Mouse (Mus musculus): ENCODE measurements around the gene Prg4. TPM values are rescaled to one million over a fixed set of nuclear protein-coding genes. Genes with fewer than 3 reads are reported as not detected.

Gene Prg4
- polyA plus RNA-seq, 1 experiment from 2014 or later = 0.71 TPM

- no peaks in the 10 kb centered on the region for H3K27me3 ChIP-seq (ENCODE audit: control insufficient read depth, insufficient read depth, low read length)
- no peaks in the 10 kb centered on the region for H3K9me3 ChIP-seq (ENCODE audit: control insufficient read depth, low read length)
- no peak overlapping the region for H3K9ac ChIP-seq (ENCODE audit: low read depth, low read length)
- H3K36me3 ChIP-seq (ENCODE audit: control insufficient read depth, insufficient read depth, low read length) = peaks cover 15% of the 10 kb centered on the region
- no peaks in the 10 kb centered on the region for H3K4me1 ChIP-seq (replicated peaks; ENCODE audit: control insufficient read depth, insufficient read depth, low read length)
- H3K27ac ChIP-seq (ENCODE audit: low read depth, low read length) = no peak overlapping the region
- H3K4me3 ChIP-seq (ENCODE audit: low read depth, low read length) = no peak overlapping the region
- H3K4me2 ChIP-seq (replicated peaks; ENCODE audit: low read depth, low read length) = no peak overlapping the region
- WGBS = 89% methylated on average over 3 of the region's 3 CpGs
- no peak for DNase-seq (ENCODE audit: low spot score)
- ATAC-seq (ENCODE audit: low FRiP score) = no peak
Measured at GRCm38 (mm10) chr1:150438641-150439040, 27.3 kb downstream of the Prg4 start.

- H3K9me3 ChIP-seq (ENCODE audit: control insufficient read depth, low read length) = no peaks in the 10 kb centered on the region
- H3K27me3 ChIP-seq (ENCODE audit: control insufficient read depth, insufficient read depth, low read length) = no peaks in the 10 kb centered on the region
- no peak for DNase-seq (ENCODE audit: low spot score)
- no peak overlapping the region for H3K4me3 ChIP-seq (ENCODE audit: low read depth, low read length)
- WGBS = 81% methylated on average over 3 of the region's 3 CpGs
- H3K27ac ChIP-seq (ENCODE audit: low read depth, low read length) = no peak overlapping the region
- peaks cover 11% of the 10 kb centered on the region for H3K36me3 ChIP-seq (ENCODE audit: control insufficient read depth, insufficient read depth, low read length)
- no peaks in the 10 kb centered on the region for H3K4me1 ChIP-seq (replicated peaks; ENCODE audit: control insufficient read depth, insufficient read depth, low read length)
- no peak for ATAC-seq (ENCODE audit: low FRiP score)
- H3K9ac ChIP-seq (ENCODE audit: low read depth, low read length) = no peak overlapping the region
- H3K4me2 ChIP-seq (replicated peaks; ENCODE audit: low read depth, low read length) = no peak overlapping the region
Measured at GRCm38 (mm10) chr1:150426216-150426615, 39.7 kb downstream of the Prg4 start.

- Histone ChIP-seq H3K4me2 (replicated peaks; ENCODE audit: low read depth, low read length) (no peak overlapping the region), H3K4me3 (ENCODE audit: low read depth, low read length) (no peak overlapping the region), H3K9ac (ENCODE audit: low read depth, low read length) (no peak overlapping the region), H3K4me1 (replicated peaks; ENCODE audit: control insufficient read depth, insufficient read depth, low read length) (no peaks in the 10 kb centered on the region), H3K9me3 (ENCODE audit: control insufficient read depth, low read length) (no peaks in the 10 kb centered on the region), H3K27ac (ENCODE audit: low read depth, low read length) (no peak overlapping the region), H3K36me3 (ENCODE audit: control insufficient read depth, insufficient read depth, low read length) (peaks cover 9% of the 10 kb centered on the region), H3K27me3 (ENCODE audit: control insufficient read depth, insufficient read depth, low read length) (no peaks in the 10 kb centered on the region)
- ATAC-seq (ENCODE audit: low FRiP score) (no peak), DNase-seq (ENCODE audit: low spot score) (no peak)
- WGBS = 89% methylated on average over 9 of the region's 9 CpGs
Measured at GRCm38 (mm10) chr1:150425665-150426064, 40.3 kb downstream of the Prg4 start.

- DNase-seq (ENCODE audit: low spot score) = no peak
- Histone ChIP-seq H3K9me3 (ENCODE audit: control insufficient read depth, low read length) (no peaks in the 10 kb centered on the region), H3K4me3 (ENCODE audit: low read depth, low read length) (no peak overlapping the region), H3K27ac (ENCODE audit: low read depth, low read length) (no peak overlapping the region), H3K36me3 (ENCODE audit: control insufficient read depth, insufficient read depth, low read length) (peaks cover 14% of the 10 kb centered on the region; the same call in 1 of the 2 replicates), H3K9ac (ENCODE audit: low read depth, low read length) (no peak overlapping the region), H3K27me3 (ENCODE audit: control insufficient read depth, insufficient read depth, low read length) (no peaks in the 10 kb centered on the region), H3K4me1 (replicated peaks; ENCODE audit: control insufficient read depth, insufficient read depth, low read length) (no peaks in the 10 kb centered on the region), H3K4me2 (replicated peaks; ENCODE audit: low read depth, low read length) (no peak overlapping the region)
- no peak for ATAC-seq (ENCODE audit: low FRiP score)
- WGBS = 94% methylated on average over 4 of the region's 4 CpGs
Measured at GRCm38 (mm10) chr1:150418426-150418825, 47.5 kb downstream of the Prg4 start.

- no peak overlapping the region for H3K4me2 ChIP-seq (replicated peaks; ENCODE audit: low read depth, low read length)
- H3K9ac ChIP-seq (ENCODE audit: low read depth, low read length) = no peak overlapping the region
- ATAC-seq (ENCODE audit: low FRiP score) (no peak), DNase-seq (ENCODE audit: low spot score) (no peak)
- WGBS = 93% methylated on average over 3 of the region's 3 CpGs
- H3K36me3 ChIP-seq (ENCODE audit: control insufficient read depth, insufficient read depth, low read length) = peaks cover 14% of the 10 kb centered on the region; the same call in 1 of the 2 replicates
- no peaks in the 10 kb centered on the region for H3K4me1 ChIP-seq (replicated peaks; ENCODE audit: control insufficient read depth, insufficient read depth, low read length)
- no peaks in the 10 kb centered on the region for H3K9me3 ChIP-seq (ENCODE audit: control insufficient read depth, low read length)
- no peak overlapping the region for H3K27ac ChIP-seq (ENCODE audit: low read depth, low read length)
- no peak overlapping the region for H3K4me3 ChIP-seq (ENCODE audit: low read depth, low read length)
- no peaks in the 10 kb centered on the region for H3K27me3 ChIP-seq (ENCODE audit: control insufficient read depth, insufficient read depth, low read length)
Measured at GRCm38 (mm10) chr1:150416006-150416405, 50.0 kb downstream of the Prg4 start.

GRCm38 (mm10) chr1:150409996-150410395 is 56.0 kb downstream of the Prg4 start:
- Histone ChIP-seq H3K27me3 (ENCODE audit: control insufficient read depth, insufficient read depth, low read length) (no peaks in the 10 kb centered on the region), H3K9me3 (ENCODE audit: control insufficient read depth, low read length) (no peaks in the 10 kb centered on the region), H3K9ac (ENCODE audit: low read depth, low read length) (no peak overlapping the region), H3K36me3 (ENCODE audit: control insufficient read depth, insufficient read depth, low read length) (0 out of 2 replicates have a peak, but pooled peaks cover 6% of the 10 kb centered on the region), H3K4me2 (replicated peaks; ENCODE audit: low read depth, low read length) (no peak overlapping the region), H3K4me1 (replicated peaks; ENCODE audit: control insufficient read depth, insufficient read depth, low read length) (no peaks in the 10 kb centered on the region), H3K27ac (ENCODE audit: low read depth, low read length) (no peak overlapping the region), H3K4me3 (ENCODE audit: low read depth, low read length) (no peak overlapping the region)
- DNase-seq (ENCODE audit: low spot score) (no peak), ATAC-seq (ENCODE audit: low FRiP score) (no peak)
- WGBS = 95% methylated on average over 6 of the region's 6 CpGs

- WGBS = 95% methylated on average over 9 of the region's 9 CpGs
- Histone ChIP-seq H3K9ac (ENCODE audit: low read depth, low read length) (no peak overlapping the region), H3K27ac (ENCODE audit: low read depth, low read length) (no peak overlapping the region), H3K36me3 (ENCODE audit: control insufficient read depth, insufficient read depth, low read length) (0 out of 2 replicates have a peak, but pooled peaks cover 3% of the 10 kb centered on the region), H3K4me1 (replicated peaks; ENCODE audit: control insufficient read depth, insufficient read depth, low read length) (no peaks in the 10 kb centered on the region), H3K4me2 (replicated peaks; ENCODE audit: low read depth, low read length) (no peak overlapping the region), H3K27me3 (ENCODE audit: control insufficient read depth, insufficient read depth, low read length) (no peaks in the 10 kb centered on the region), H3K4me3 (ENCODE audit: low read depth, low read length) (no peak overlapping the region), H3K9me3 (ENCODE audit: control insufficient read depth, low read length) (no peaks in the 10 kb centered on the region)
- ATAC-seq (ENCODE audit: low FRiP score) (no peak), DNase-seq (ENCODE audit: low spot score) (no peak)
Measured at GRCm38 (mm10) chr1:150407285-150407684, 58.7 kb downstream of the Prg4 start.

- H3K4me3 ChIP-seq (ENCODE audit: low read depth, low read length) = no peak overlapping the region
- H3K4me1 ChIP-seq (replicated peaks; ENCODE audit: control insufficient read depth, insufficient read depth, low read length) = no peaks in the 10 kb centered on the region
- WGBS = 96% methylated on average over 3 of the region's 3 CpGs
- H3K27ac ChIP-seq (ENCODE audit: low read depth, low read length) = no peak overlapping the region
- no peaks in the 10 kb centered on the region for H3K36me3 ChIP-seq (ENCODE audit: control insufficient read depth, insufficient read depth, low read length)
- no peaks in the 10 kb centered on the region for H3K27me3 ChIP-seq (ENCODE audit: control insufficient read depth, insufficient read depth, low read length)
- no peak for DNase-seq (ENCODE audit: low spot score)
- no peak overlapping the region for H3K9ac ChIP-seq (ENCODE audit: low read depth, low read length)
- H3K4me2 ChIP-seq (replicated peaks; ENCODE audit: low read depth, low read length) = no peak overlapping the region
- H3K9me3 ChIP-seq (ENCODE audit: control insufficient read depth, low read length) = no peaks in the 10 kb centered on the region
- no peak for ATAC-seq (ENCODE audit: low FRiP score)
Measured at GRCm38 (mm10) chr1:150404555-150404954, 61.4 kb downstream of the Prg4 start.

GRCm38 (mm10) chr1:150403914-150404313 is 62.1 kb downstream of the Prg4 start:
- ATAC-seq (ENCODE audit: low FRiP score) (no peak), DNase-seq (ENCODE audit: low spot score) (no peak)
- H3K4me3 ChIP-seq (ENCODE audit: low read depth, low read length) = no peak overlapping the region
- H3K9me3 ChIP-seq (ENCODE audit: control insufficient read depth, low read length) = no peaks in the 10 kb centered on the region
- 92% methylated on average over 3 of the region's 3 CpGs for WGBS
- H3K4me1 ChIP-seq (replicated peaks; ENCODE audit: control insufficient read depth, insufficient read depth, low read length) = no peaks in the 10 kb centered on the region
- no peak overlapping the region for H3K4me2 ChIP-seq (replicated peaks; ENCODE audit: low read depth, low read length)
- no peaks in the 10 kb centered on the region for H3K27me3 ChIP-seq (ENCODE audit: control insufficient read depth, insufficient read depth, low read length)
- no peak overlapping the region for H3K9ac ChIP-seq (ENCODE audit: low read depth, low read length)
- H3K27ac ChIP-seq (ENCODE audit: low read depth, low read length) = no peak overlapping the region
- no peaks in the 10 kb centered on the region for H3K36me3 ChIP-seq (ENCODE audit: control insufficient read depth, insufficient read depth, low read length)
